Mouse (Mus musculus) liver, embryonic 11.5 days (tissue): ENCODE data around the gene Adamts17. TPM values are rescaled to one million over a fixed set of nuclear protein-coding genes. Genes with fewer than 3 reads are reported as not detected.

Experiments used
- ATAC-seq: fragments of 200-750 bp; cut with Nextera tagmentation; replicated peaks from 2 replicates; pipeline ENCODE4 v1.8.0; 2017; ENCODE audit warnings: moderate number of reproducible peaks, mild to moderate bottlenecking, moderate TSS enrichment, moderate library complexity; ENCODE audit not compliant: low FRiP score
- DNase-seq: peaks from one replicate; pipeline ENCODE4 v3.0.0-alpha.2; 2017; ENCODE audit warnings: low spot score
- H3K27ac ChIP-seq: fragments of 300-500 bp; sonication (generic); 2 replicates; pipeline ENCODE4 v1.5.1; 2014; ENCODE audit warnings: mild to moderate bottlenecking, low read depth, low read length, control low read depth
- H3K27me3 ChIP-seq: fragments of 300-500 bp; sonication (generic); replicated peaks from 2 replicates; pipeline ENCODE4 v1.6.1; 2014; ENCODE audit warnings: low read length, mixed read lengths; ENCODE audit not compliant: control insufficient read depth, insufficient read depth
- H3K36me3 ChIP-seq: fragments of 300-500 bp; sonication (generic); 2 replicates; pipeline ENCODE4 v1.6.1; 2014; ENCODE audit warnings: mild to moderate bottlenecking, low read length, moderate library complexity, mixed read lengths; ENCODE audit not compliant: control insufficient read depth, insufficient read depth
- H3K4me1 ChIP-seq: fragments of 300-500 bp; sonication (generic); replicated peaks from 2 replicates; pipeline ENCODE4 v1.6.1; 2014; ENCODE audit warnings: low read length, mixed read lengths; ENCODE audit not compliant: control insufficient read depth, insufficient read depth
- H3K4me2 ChIP-seq: fragments of 300-500 bp; sonication (generic); 2 replicates; pipeline ENCODE4 v1.6.1; 2014; ENCODE audit warnings: mild to moderate bottlenecking, control low read depth, moderate library complexity
- H3K4me3 ChIP-seq: fragments of 300-500 bp; sonication (generic); 2 replicates; pipeline ENCODE4 v1.5.1; 2014; ENCODE audit warnings: low read depth, low read length, control low read depth
- H3K9ac ChIP-seq: fragments of 300-500 bp; sonication (generic); 2 replicates; pipeline ENCODE4 v1.6.1; 2014; ENCODE audit warnings: low read depth, low read length, control low read depth
- H3K9me3 ChIP-seq: fragments of 300-500 bp; sonication (generic); 2 replicates; pipeline ENCODE4 v1.6.1; 2016; ENCODE audit warnings: low read length, inconsistent platforms, mixed read lengths; ENCODE audit not compliant: control insufficient read depth
- WGBS: fragments of 180-500 bp; shearing (Covaris S2); extraction: QIAGEN DNeasy Blood & Tissue Kit; methylation state at CpG from one replicate; pipeline ENCODE4 v1.1.7; 2014; 5-methylcytosine and 5-hydroxymethylcytosine counted together
- polyA plus RNA-seq: library from polyadenylated mRNA; unstranded; fragments of >200 nt; fragmentation: Nextera tagmentation; extraction: Ambion mirVana; gene quantifications from 2 replicates; pipeline ENCODE4 v1.2.1, GENCODE M21; 2014

Gene Adamts17
- polyA plus RNA-seq, 1 experiment from 2014 or later = 1.5 TPM

GRCm38 (mm10) chr7:66891431-66891830, 51.9 kb downstream of the Adamts17 start:
- H3K27ac ChIP-seq = no peak overlapping the region
- no peaks in the 10 kb centered on the region for H3K4me1 ChIP-seq
- H3K27me3 ChIP-seq = no peaks in the 10 kb centered on the region
- H3K4me2 ChIP-seq = no peak overlapping the region
- H3K9me3 ChIP-seq = no peaks in the 10 kb centered on the region
- ATAC-seq (no peak), DNase-seq (no peak)
- no peak overlapping the region for H3K4me3 ChIP-seq
- no peaks in the 10 kb centered on the region for H3K36me3 ChIP-seq
- H3K9ac ChIP-seq = no peak overlapping the region
- 86% methylated on average over 2 of the region's 2 CpGs for WGBS

GRCm38 (mm10) chr7:66892096-66892495, 52.6 kb downstream of the Adamts17 start:
- DNase-seq = no peak
- no peak for ATAC-seq
- H3K4me1 ChIP-seq = no peaks in the 10 kb centered on the region
- H3K4me2 ChIP-seq = no peak overlapping the region
- H3K9me3 ChIP-seq = no peaks in the 10 kb centered on the region
- no peak overlapping the region for H3K4me3 ChIP-seq
- H3K36me3 ChIP-seq = no peaks in the 10 kb centered on the region
- H3K27me3 ChIP-seq = no peaks in the 10 kb centered on the region
- 82% methylated on average over 4 of the region's 4 CpGs for WGBS
- no peak overlapping the region for H3K9ac ChIP-seq
- H3K27ac ChIP-seq = no peak overlapping the region

- no peak overlapping the region for H3K27ac ChIP-seq
- H3K4me1 ChIP-seq = no peaks in the 10 kb centered on the region
- no peak overlapping the region for H3K4me3 ChIP-seq
- no peak overlapping the region for H3K9ac ChIP-seq
- DNase-seq (no peak), ATAC-seq (no peak)
- H3K27me3 ChIP-seq = no peaks in the 10 kb centered on the region
- no peak overlapping the region for H3K4me2 ChIP-seq
- WGBS = 75% methylated on average over 7 of the region's 7 CpGs
- no peaks in the 10 kb centered on the region for H3K9me3 ChIP-seq
- H3K36me3 ChIP-seq = no peaks in the 10 kb centered on the region
Observed at GRCm38 (mm10) chr7:66902376-66902775, 62.8 kb downstream of the Adamts17 start.

GRCm38 (mm10) chr7:66903014-66903413, 63.5 kb downstream of the Adamts17 start:
- no peaks in the 10 kb centered on the region for H3K36me3 ChIP-seq
- H3K9ac ChIP-seq = no peak overlapping the region
- no peak overlapping the region for H3K4me2 ChIP-seq
- H3K4me1 ChIP-seq = no peaks in the 10 kb centered on the region
- no peaks in the 10 kb centered on the region for H3K27me3 ChIP-seq
- no peak for DNase-seq
- no peak for ATAC-seq
- 89% methylated on average over 5 of the region's 5 CpGs for WGBS
- no peak overlapping the region for H3K4me3 ChIP-seq
- no peak overlapping the region for H3K27ac ChIP-seq
- H3K9me3 ChIP-seq = no peaks in the 10 kb centered on the region

GRCm38 (mm10) chr7:66905941-66906340, 66.4 kb downstream of the Adamts17 start:
- Histone ChIP-seq H3K4me3 (no peak overlapping the region), H3K4me1 (no peaks in the 10 kb centered on the region), H3K27me3 (no peaks in the 10 kb centered on the region), H3K9ac (no peak overlapping the region), H3K27ac (no peak overlapping the region), H3K4me2 (no peak overlapping the region), H3K36me3 (no peaks in the 10 kb centered on the region), H3K9me3 (no peaks in the 10 kb centered on the region)
- no peak for ATAC-seq
- WGBS = 75% methylated on average over 4 of the region's 4 CpGs
- no peak for DNase-seq

GRCm38 (mm10) chr7:66912866-66913265, 73.3 kb downstream of the Adamts17 start:
- 51% methylated on average over 5 of the region's 5 CpGs for WGBS
- no peak overlapping the region for H3K27ac ChIP-seq

GRCm38 (mm10) chr7:66923595-66923994, 84.1 kb downstream of the Adamts17 start:
- Histone ChIP-seq H3K4me2 (no peak overlapping the region), H3K9me3 (no peaks in the 10 kb centered on the region), H3K27ac (no peak overlapping the region), H3K27me3 (no peaks in the 10 kb centered on the region), H3K9ac (no peak overlapping the region), H3K36me3 (no peaks in the 10 kb centered on the region), H3K4me1 (no peaks in the 10 kb centered on the region), H3K4me3 (no peak overlapping the region)
- 88% methylated on average over 3 of the region's 3 CpGs for WGBS
- ATAC-seq (no peak), DNase-seq (no peak)

More at GRCm38 (mm10) chr7:66912866-66913265, 73.3 kb downstream of the Adamts17 start:
- ATAC-seq (no peak), DNase-seq (no peak)
- H3K9me3 ChIP-seq = no peaks in the 10 kb centered on the region
- H3K9ac ChIP-seq = no peak overlapping the region
- no peaks in the 10 kb centered on the region for H3K36me3 ChIP-seq
- H3K4me3 ChIP-seq = no peak overlapping the region
- H3K27me3 ChIP-seq = no peaks in the 10 kb centered on the region
- no peaks in the 10 kb centered on the region for H3K4me1 ChIP-seq
- no peak overlapping the region for H3K4me2 ChIP-seq

- no peaks in the 10 kb centered on the region for H3K27me3 ChIP-seq
- no peak overlapping the region for H3K4me3 ChIP-seq
- 86% methylated on average over 1 of the region's 1 CpGs for WGBS
- no peaks in the 10 kb centered on the region for H3K36me3 ChIP-seq
- H3K9ac ChIP-seq = no peak overlapping the region
- no peaks in the 10 kb centered on the region for H3K9me3 ChIP-seq
- ATAC-seq = no peak
- no peaks in the 10 kb centered on the region; the same call in 1 of the 2 replicates for H3K4me1 ChIP-seq
- H3K4me2 ChIP-seq = no peak overlapping the region
- no peak for DNase-seq
- H3K27ac ChIP-seq = no peak overlapping the region
Observed at GRCm38 (mm10) chr7:66924104-66924503, 84.6 kb downstream of the Adamts17 start.

GRCm38 (mm10) chr7:66929263-66929662, 89.7 kb downstream of the Adamts17 start:
- H3K4me1 ChIP-seq = no peaks in the 10 kb centered on the region; the same call in 1 of the 2 replicates
- ATAC-seq = no peak
- 37% methylated on average over 6 of the region's 6 CpGs for WGBS

More at GRCm38 (mm10) chr7:66929263-66929662, 89.7 kb downstream of the Adamts17 start:
- Histone ChIP-seq H3K9ac (no peak overlapping the region), H3K4me2 (no peak overlapping the region), H3K9me3 (no peaks in the 10 kb centered on the region), H3K4me3 (no peak overlapping the region), H3K27me3 (no peaks in the 10 kb centered on the region), H3K27ac (no peak overlapping the region), H3K36me3 (no peaks in the 10 kb centered on the region)
- DNase-seq = no peak
